Comparison of ENCODE assay signal across 14 mouse cellular contexts in genomic region chr8:61276397-61276796, GRCm38 (mm10). TPM values are rescaled to one million over a fixed set of nuclear protein-coding genes. Genes with fewer than 3 reads are reported as not detected.
DNase-seq lines count a peak whose midpoint lies in the region; ATAC-seq lines count a peak whose summit lies in the region.
"Had no signal": no experiment of that assay in that cellular context is flagged by ENCODE, and none has a peak within 500 bp of the region (broad histone marks: within the 10 kb centered on the region; RNA-seq: fewer than 3 reads in every experiment).

No protein-coding gene starts in this region.

- no peak overlapping the region for H3K4me2 ChIP-seq in kidney, embryonic 15.5 days
- H3K4me2 ChIP-seq in forebrain, embryonic 12.5 days = no peak overlapping the region

- H3K27me3 ChIP-seq in kidney, embryonic 15.5 days = no peaks in the 10 kb centered on the region
- H3K27me3 ChIP-seq in forebrain, embryonic 12.5 days = no peaks in the 10 kb centered on the region

- H3K4me1 ChIP-seq in kidney, embryonic 15.5 days = peaks cover 73% of the 10 kb centered on the region
- peaks cover 45% of the 10 kb centered on the region for H3K4me1 ChIP-seq in forebrain, embryonic 12.5 days

- 81% methylated on average over 5 of the region's 5 CpGs for WGBS in kidney, embryonic 15.5 days
- 76% methylated on average over 5 of the region's 5 CpGs for whole genome bisulfite sequencing in forebrain, embryonic 12.5 days

- ATAC-seq in kidney, embryonic 15.5 days (replicated peaks; ENCODE audit: low FRiP score) = no peak
- no peak for ATAC-seq in forebrain, embryonic 12.5 days (ENCODE audit: low FRiP score)
- ATAC-seq: forebrain, embryonic 16.5 days had no signal

- no peak overlapping the region for H3K9ac ChIP-seq in kidney, embryonic 15.5 days
- no peak overlapping the region for H3K9ac ChIP-seq in forebrain, embryonic 12.5 days

- no peak for DNase-seq in kidney, postnatal 36 days
- DNase-seq in NIH3T3 (ENCODE audit: low read depth) = peak; percentile 32
- peak; percentile 21 for DNase-seq in heart, postnatal 4 days
- peak; percentile 35 to 49 for DNase-seq in lung, postnatal 4 days
- no peak for DNase-seq in adrenal gland, postnatal 25 days
- no peak for DNase-seq in urinary bladder, adult 2 months (ENCODE audit: low spot score)
- DNase-seq: adrenal gland, adult 2 months; cerebellum, postnatal 36 days; layer of hippocampus, adult 9-11 months; left cerebral cortex, postnatal 4 days had no signal

- peak overlapping the region; percentile 90 for H3K27ac ChIP-seq in kidney, embryonic 15.5 days
- H3K27ac ChIP-seq in forebrain, embryonic 12.5 days = no peak overlapping the region
- H3K27ac ChIP-seq: macrophage had no signal

- H3K9me3 ChIP-seq in kidney, embryonic 15.5 days (replicated peaks) = no peaks in the 10 kb centered on the region
- no peaks in the 10 kb centered on the region for H3K9me3 ChIP-seq in forebrain, embryonic 12.5 days

- no peak overlapping the region for H3K4me3 ChIP-seq in kidney, embryonic 15.5 days (replicated peaks)
- no peak overlapping the region for H3K4me3 ChIP-seq in forebrain, embryonic 12.5 days (replicated peaks)

- peaks cover 8% of the 10 kb centered on the region for H3K36me3 ChIP-seq in kidney, embryonic 15.5 days
- peaks cover 13% of the 10 kb centered on the region; the same call in 1 of the 2 replicates for H3K36me3 ChIP-seq in forebrain, embryonic 12.5 days (replicated peaks)

RNA-seq across cellular contexts. Expression of gene Sh3rf1, which starts 52.7 kb away (rescaled TPM):
- 21.4 and 22.4 TPM in 2 replicates for polyA plus RNA-seq in kidney, embryonic 15.5 days (2015; fragmentation: Nextera tagmentation; extraction: Ambion mirVana)
- total RNA-seq in heart, postnatal 4 days (2021) = 10 to 100 TPM; 10.1 to 11.3 TPM
- total RNA-seq in adrenal gland, postnatal 25 days (2021) = 10.6 and 13.0 TPM in 2 replicates
- polyA plus RNA-seq in forebrain, embryonic 12.5 days (2016; fragmentation: Nextera tagmentation; extraction: Ambion mirVana) = 30.2 and 31.3 TPM in 2 replicates
- polyA plus RNA-seq in urinary bladder, adult 2 months (2012; rRNA removed) = 12.7 and 15.0 TPM in 2 replicates

Comparison
In these comparisons a context has a peak if more than half of its experiments do, and no peak if none do; other contexts are left out.
1. DNase-seq: peak in NIH3T3 (single experiment), heart, postnatal 4 days (single experiment) and lung, postnatal 4 days (2 of 2); none in kidney, postnatal 36 days (0 of 2), adrenal gland, postnatal 25 days (single experiment) and urinary bladder, adult 2 months (single experiment).